Mouse (Mus musculus): Measurements from ENCODE around the gene Zmiz1. TPM values are rescaled to one million over a fixed set of nuclear protein-coding genes. Genes with fewer than 3 reads are reported as not detected.

Zmiz1 gene
- polyA plus RNA-seq, 1 experiment, result 27.3 TPM

DNA sequence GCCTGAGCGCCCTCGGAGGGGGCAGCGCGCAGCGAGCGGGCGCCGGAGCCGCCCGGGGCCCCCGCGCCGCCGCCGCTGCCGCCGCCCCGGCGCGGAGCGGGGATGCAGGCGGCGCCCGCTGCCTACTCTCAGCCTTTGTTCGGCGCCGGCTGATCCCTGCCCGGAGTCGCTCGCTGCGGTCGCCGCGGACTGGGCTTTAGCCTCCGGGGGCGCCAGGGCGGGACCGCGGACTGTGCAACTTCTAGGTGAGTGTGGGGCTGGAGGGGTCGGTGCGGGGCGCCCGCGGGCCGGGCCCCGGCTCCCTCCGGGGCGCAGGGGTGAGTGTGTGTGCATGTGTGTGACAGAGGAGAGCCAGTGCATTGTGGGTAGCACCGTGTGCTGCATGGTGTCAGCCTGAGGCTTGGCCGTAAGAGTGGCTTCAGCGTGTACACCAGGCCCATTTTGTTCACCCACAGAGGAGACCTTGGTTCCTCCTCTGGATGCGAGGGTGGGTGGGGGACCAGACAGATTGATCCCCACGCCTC lies 149.0 kb downstream of the Zmiz1 start:
- Histone ChIP-seq H3K79me2 (ENCODE audit: control insufficient read depth, insufficient read depth) (peaks cover 55% of the 10 kb centered on the region), H3K36me3 (ENCODE audit: control insufficient read depth, insufficient read depth) (no peaks in the 10 kb centered on the region), H3ac (ENCODE audit: control insufficient read depth, insufficient read length, low read depth) (peak overlapping the region; percentile 79), H3K4me3 (ENCODE audit: insufficient read depth, poor library complexity, severe bottlenecking) (peak overlapping the region; percentile 31), H3K27me3 (ENCODE audit: control insufficient read depth, insufficient read depth, insufficient read length) (no peaks in the 10 kb centered on the region), H3K79me3 (ENCODE audit: low read depth) (peaks cover 6% of the 10 kb centered on the region)
- no peak for TF ChIP-seq MAX (IDR thresholded peaks at IDR 0.05)
- no peak for TF ChIP-seq CEBPB (IDR thresholded peaks at IDR 0.05; ENCODE audit: low read depth)
- no peak for TF ChIP-seq MYOD1 (IDR thresholded peaks at IDR 0.05; ENCODE audit: control insufficient read depth, insufficient read length, low read depth)
- TF ChIP-seq FOSL1 (IDR thresholded peaks at IDR 0.05; ENCODE audit: insufficient read depth, low read length, poor library complexity, severe bottlenecking), result no peak
- TF ChIP-seq MYOG (IDR thresholded peaks at IDR 0.05; ENCODE audit: control insufficient read depth, extremely low read depth, insufficient read length), result no peak
- no peak for TF ChIP-seq USF1 (IDR thresholded peaks at IDR 0.05; ENCODE audit: low read depth)
- TF ChIP-seq CTCF (IDR thresholded peaks at IDR 0.05; ENCODE audit: control insufficient read depth, insufficient read depth, insufficient read length), result peak; percentile 21

GRCm38 (mm10) chr14:25608618-25609017 lies 149.6 kb downstream of the Zmiz1 start:
- peaks cover 2% of the 10 kb centered on the region for H3K36me3 ChIP-seq (ENCODE audit: control insufficient read depth, insufficient read depth)
- no peak overlapping the region for H3ac ChIP-seq (ENCODE audit: control insufficient read depth, insufficient read length, low read depth)
- H3K4me3 ChIP-seq (ENCODE audit: insufficient read depth, poor library complexity, severe bottlenecking), result peak overlapping the region; percentile 31
- no peak for TF ChIP-seq MAX (IDR thresholded peaks at IDR 0.05)
- no peak for TF ChIP-seq MYOD1 (IDR thresholded peaks at IDR 0.05; ENCODE audit: control insufficient read depth, insufficient read length, low read depth)
- TF ChIP-seq CTCF (IDR thresholded peaks at IDR 0.05; ENCODE audit: control insufficient read depth, insufficient read depth, insufficient read length), result no peak
- TF ChIP-seq MYOG (IDR thresholded peaks at IDR 0.05; ENCODE audit: control insufficient read depth, extremely low read depth, insufficient read length), result no peak
- TF ChIP-seq CEBPB (IDR thresholded peaks at IDR 0.05; ENCODE audit: low read depth), result no peak
- no peak for TF ChIP-seq USF1 (IDR thresholded peaks at IDR 0.05; ENCODE audit: low read depth)
- no peak for TF ChIP-seq FOSL1 (IDR thresholded peaks at IDR 0.05; ENCODE audit: insufficient read depth, low read length, poor library complexity, severe bottlenecking)
- peaks cover 6% of the 10 kb centered on the region for H3K79me3 ChIP-seq (ENCODE audit: low read depth)
- no peaks in the 10 kb centered on the region for H3K27me3 ChIP-seq (ENCODE audit: control insufficient read depth, insufficient read depth, insufficient read length)
- peaks cover 53% of the 10 kb centered on the region for H3K79me2 ChIP-seq (ENCODE audit: control insufficient read depth, insufficient read depth)

GRCm38 (mm10) chr14:25609355-25609754 lies 150.4 kb downstream of the Zmiz1 start:
- peaks cover 47% of the 10 kb centered on the region for H3K79me2 ChIP-seq (ENCODE audit: control insufficient read depth, insufficient read depth)
- no peak for TF ChIP-seq CTCF (IDR thresholded peaks at IDR 0.05; ENCODE audit: control insufficient read depth, insufficient read depth, insufficient read length)
- TF ChIP-seq CEBPB (IDR thresholded peaks at IDR 0.05; ENCODE audit: low read depth), result no peak
- TF ChIP-seq MYOD1 (IDR thresholded peaks at IDR 0.05; ENCODE audit: control insufficient read depth, insufficient read length, low read depth), result no peak
- TF ChIP-seq MAX (IDR thresholded peaks at IDR 0.05), result no peak
- TF ChIP-seq FOSL1 (IDR thresholded peaks at IDR 0.05; ENCODE audit: insufficient read depth, low read length, poor library complexity, severe bottlenecking), result no peak
- no peak for TF ChIP-seq MYOG (IDR thresholded peaks at IDR 0.05; ENCODE audit: control insufficient read depth, extremely low read depth, insufficient read length)
- TF ChIP-seq USF1 (IDR thresholded peaks at IDR 0.05; ENCODE audit: low read depth), result no peak
- H3K36me3 ChIP-seq (ENCODE audit: control insufficient read depth, insufficient read depth), result peaks cover 3% of the 10 kb centered on the region
- H3K4me3 ChIP-seq (ENCODE audit: insufficient read depth, poor library complexity, severe bottlenecking), result no peak overlapping the region
- H3K27me3 ChIP-seq (ENCODE audit: control insufficient read depth, insufficient read depth, insufficient read length), result no peaks in the 10 kb centered on the region
- H3K79me3 ChIP-seq (ENCODE audit: low read depth), result peaks cover 9% of the 10 kb centered on the region
- no peak overlapping the region for H3ac ChIP-seq (ENCODE audit: control insufficient read depth, insufficient read length, low read depth)

- Histone ChIP-seq H3K79me2 (ENCODE audit: control insufficient read depth, insufficient read depth) (peaks cover 47% of the 10 kb centered on the region), H3K27me3 (ENCODE audit: control insufficient read depth, insufficient read depth, insufficient read length) (no peaks in the 10 kb centered on the region), H3K79me3 (ENCODE audit: low read depth) (peaks cover 11% of the 10 kb centered on the region), H3ac (ENCODE audit: control insufficient read depth, insufficient read length, low read depth) (no peak overlapping the region), H3K36me3 (ENCODE audit: control insufficient read depth, insufficient read depth) (peaks cover 3% of the 10 kb centered on the region), H3K4me3 (ENCODE audit: insufficient read depth, poor library complexity, severe bottlenecking) (no peak overlapping the region)
- TF ChIP-seq MYOD1 (IDR thresholded peaks at IDR 0.05; ENCODE audit: control insufficient read depth, insufficient read length, low read depth), result no peak
Observed at GRCm38 (mm10) chr14:25610396-25611158, 151.6 kb downstream of the Zmiz1 start.

GRCm38 (mm10) chr14:25611159-25611697 lies 152.2 kb downstream of the Zmiz1 start:
- Histone ChIP-seq H3K27me3 (ENCODE audit: control insufficient read depth, insufficient read depth, insufficient read length) (no peaks in the 10 kb centered on the region), H3K79me2 (ENCODE audit: control insufficient read depth, insufficient read depth) (peaks cover 47% of the 10 kb centered on the region), H3K4me3 (ENCODE audit: insufficient read depth, poor library complexity, severe bottlenecking) (no peak overlapping the region), H3ac (ENCODE audit: control insufficient read depth, insufficient read length, low read depth) (no peak overlapping the region), H3K79me3 (ENCODE audit: low read depth) (peaks cover 11% of the 10 kb centered on the region), H3K36me3 (ENCODE audit: control insufficient read depth, insufficient read depth) (peaks cover 3% of the 10 kb centered on the region)
- TF ChIP-seq MYOG (IDR thresholded peaks at IDR 0.05; ENCODE audit: control insufficient read depth, extremely low read depth, insufficient read length) (no peak), FOSL1 (IDR thresholded peaks at IDR 0.05; ENCODE audit: insufficient read depth, low read length, poor library complexity, severe bottlenecking) (no peak), USF1 (IDR thresholded peaks at IDR 0.05; ENCODE audit: low read depth) (no peak), MYOD1 (IDR thresholded peaks at IDR 0.05; ENCODE audit: control insufficient read depth, insufficient read length, low read depth) (no peak), MAX (IDR thresholded peaks at IDR 0.05) (no peak), CEBPB (IDR thresholded peaks at IDR 0.05; ENCODE audit: low read depth) (no peak), CTCF (IDR thresholded peaks at IDR 0.05; ENCODE audit: control insufficient read depth, insufficient read depth, insufficient read length) (no peak)

Measured in C2C12 (cell line).